Mouse (Mus musculus) adrenal gland, postnatal 36 days (tissue): ENCODE measurements around the gene Cts3. TPM values are rescaled to one million over a fixed set of nuclear protein-coding genes. Genes with fewer than 3 reads are reported as not detected.
"Not testable (repeated sequence)": the region's sequence is repeated elsewhere in the genome, so short reads cannot be mapped to it uniquely, and the experiment has no call there.

Experiments used
- DNase-seq, 2 experiments: peaks; one replicate each; pipeline ENCODE4 v3.0.0; 2021; ENCODE audit warnings: mixed read lengths in 1 of 2
- long read RNA-seq, 2 experiments: library from polyadenylated mRNA; stranded (forward); transcript quantifications; one replicate each; pipeline ENCODE4 v2.0.0; 2021; ENCODE audit warnings: borderline sequencing depth in 2 of 2
- total RNA-seq, 2 experiments: library from RNA; stranded (reverse); gene quantifications; 2 replicates each; pipeline ENCODE4 v1.2.3; 2021

Cts3 gene
- total RNA-seq: not detected
- long read RNA-seq, experiment 1: 0 reads
- long read RNA-seq, experiment 2: 0 reads

GRCm38 (mm10) chr13:61570027-61570426 lies at the start of gene Cts3:
Gene Cts3, minus strand, starts transcription at chr13:61570127.
- DNase-seq: no peak

DNA sequence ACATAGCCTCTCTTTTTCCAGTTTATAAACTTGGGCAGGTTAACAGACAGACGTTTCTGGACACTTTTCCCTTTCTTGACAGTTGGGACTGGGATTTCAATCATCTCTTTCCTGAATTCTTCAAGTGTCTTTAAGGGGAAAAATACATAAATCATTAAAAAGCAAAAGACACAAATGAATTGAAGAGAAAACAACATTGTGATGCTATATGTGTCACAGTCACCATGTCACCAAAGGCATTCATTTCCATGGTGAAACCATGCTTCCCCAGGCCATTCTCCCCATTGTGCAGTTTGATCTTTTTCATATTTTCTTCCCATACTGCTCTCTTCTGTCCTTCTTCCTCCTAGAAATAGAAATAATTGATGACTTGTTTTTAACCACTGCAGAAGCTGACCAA lies 1.9 kb downstream of the Cts3 start, which contains the start of gene Gm49352:
Gene Gm49352 (minus strand): TSS at position 101 of the 400 bp plus-strand sequence.
- DNase-seq: not testable (repeated sequence)

DNA sequence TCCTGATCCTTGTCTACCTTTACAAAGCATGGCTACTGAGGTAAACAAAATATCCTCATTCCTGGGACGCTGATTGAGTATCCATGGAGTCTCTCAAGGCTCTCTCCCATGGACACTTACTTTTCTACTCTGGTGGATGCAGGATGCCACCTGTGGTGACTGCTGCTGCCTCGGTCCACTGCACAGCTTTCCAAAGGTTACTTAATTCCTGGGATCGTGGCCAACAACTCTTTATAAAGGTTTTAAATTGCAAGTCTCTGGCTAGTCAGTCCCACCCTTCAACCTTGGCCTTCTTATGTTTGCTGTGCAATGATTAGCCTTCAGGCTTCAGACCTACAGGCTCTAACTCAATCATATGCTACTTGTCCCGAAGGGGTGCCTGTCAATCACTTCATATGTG lies 28.3 kb downstream of the Cts3 start, which contains the start of gene Ctsm:
Gene Ctsm (minus strand): TSS at position 209 of the 400 bp plus-strand sequence.
- no peak for DNase-seq

Other genes with a start within 250 kb of the Cts3 start
- gene Cts7, start 211.9 kb downstream of the Cts3 start, total RNA-seq: not detected
- not detected for gene Ctsm, start 28.3 kb downstream of the Cts3 start, total RNA-seq
- gene Gm49352, start 2.0 kb downstream of the Cts3 start, total RNA-seq: not detected